Mouse (Mus musculus) limb, embryonic 15.5 days (tissue): ENCODE results near the gene Pole4. TPM values are rescaled to one million over a fixed set of nuclear protein-coding genes. Genes with fewer than 3 reads are reported as not detected.

Experiments used
- ATAC-seq: fragments of 200-750 bp; cut with Nextera tagmentation; 2 replicates; pipeline ENCODE4 v1.8.0; 2017; ENCODE audit warnings: low read depth, moderate TSS enrichment; ENCODE audit not compliant: insufficient number of reproducible peaks, low FRiP score, low TSS enrichment
- H3K27ac ChIP-seq: fragments of 300-500 bp; sonication (generic); 2 replicates; pipeline ENCODE4 v1.5.1; 2015; ENCODE audit warnings: moderate library complexity, mild to moderate bottlenecking, inconsistent platforms
- H3K27me3 ChIP-seq: fragments of 300-500 bp; sonication (generic); 2 replicates; pipeline ENCODE4 v1.6.1; 2015; ENCODE audit warnings: inconsistent platforms
- H3K36me3 ChIP-seq: fragments of 300-500 bp; sonication (generic); 2 replicates; pipeline ENCODE4 v1.6.1; 2015; ENCODE audit warnings: inconsistent platforms
- H3K4me1 ChIP-seq: fragments of 300-500 bp; sonication (generic); 2 replicates; pipeline ENCODE4 v1.6.1; 2015; ENCODE audit warnings: inconsistent platforms
- H3K4me2 ChIP-seq: fragments of 300-500 bp; sonication (generic); 2 replicates; pipeline ENCODE4 v1.6.1; 2015; ENCODE audit warnings: mild to moderate bottlenecking, inconsistent platforms
- H3K4me3 ChIP-seq: fragments of 300-500 bp; sonication (generic); 2 replicates; pipeline ENCODE4 v1.5.1; 2015; ENCODE audit warnings: mild to moderate bottlenecking, inconsistent platforms
- H3K9ac ChIP-seq: fragments of 300-500 bp; sonication (generic); 2 replicates; pipeline ENCODE4 v1.6.1; 2015; ENCODE audit warnings: inconsistent platforms
- H3K9me3 ChIP-seq: fragments of 300-500 bp; sonication (generic); 2 replicates; pipeline ENCODE4 v1.6.1; 2016; ENCODE audit warnings: inconsistent platforms
- WGBS: fragments of 180-500 bp; shearing (Covaris S2); methylation state at CpG from one replicate; pipeline ENCODE4 v1.1.7; 2015; 5-methylcytosine and 5-hydroxymethylcytosine counted together
- polyA plus RNA-seq: library from polyadenylated mRNA; unstranded; fragments of >200 nt; fragmentation: Nextera tagmentation; extraction: Ambion mirVana; gene quantifications from 2 replicates; pipeline ENCODE4 v1.2.1, GENCODE M21; 2015

The Pole4 gene
- polyA plus RNA-seq, 1 experiment from 2014 or later: 89.2 TPM

DNA sequence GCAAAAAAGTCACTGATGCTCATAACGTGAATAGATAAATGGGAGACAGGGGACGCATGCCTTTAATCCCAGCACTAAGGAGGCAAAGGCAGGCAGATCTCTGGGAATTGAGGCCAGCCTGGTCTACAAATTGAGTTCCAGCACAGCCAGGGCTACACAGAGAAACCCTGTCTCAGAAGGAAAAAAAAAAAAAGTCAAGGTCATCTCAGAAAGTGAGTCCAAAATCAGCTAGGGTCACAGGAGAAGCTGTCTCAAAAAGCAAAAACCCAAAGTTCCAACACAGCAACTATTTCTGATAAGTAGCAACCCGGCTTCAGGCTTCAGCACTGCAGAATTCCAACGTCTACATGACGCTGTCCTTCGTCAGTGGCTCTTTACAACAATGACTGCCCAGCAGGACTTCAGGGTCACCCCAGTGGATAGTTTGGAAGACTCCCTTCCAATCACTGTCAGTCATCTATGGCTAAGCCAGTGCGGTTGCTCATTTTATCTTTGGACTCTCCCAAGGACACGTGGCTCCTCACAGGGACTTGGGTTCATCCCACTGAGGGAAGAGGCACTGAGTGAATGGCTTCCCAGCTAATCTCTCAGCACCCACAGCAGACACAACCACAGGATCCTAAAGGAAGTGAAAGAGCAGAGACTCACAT, 35.8 kb upstream of the Pole4 start:
- Histone ChIP-seq H3K27ac (no peak overlapping the region; the same call in 1 of the 2 replicates), H3K4me3 (no peak overlapping the region), H3K36me3 (peaks cover 54% of the 10 kb centered on the region), H3K9ac (no peak overlapping the region), H3K4me2 (no peak overlapping the region), H3K4me1 (peaks cover 4% of the 10 kb centered on the region; the same call in 1 of the 2 replicates), H3K9me3 (no peaks in the 10 kb centered on the region), H3K27me3 (no peaks in the 10 kb centered on the region)
- no peak for ATAC-seq
- WGBS: 81% methylated on average over 8 of the region's 8 CpGs

- no peak overlapping the region for H3K4me3 ChIP-seq
- no peak overlapping the region for H3K27ac ChIP-seq
- ATAC-seq: no peak
- H3K9ac ChIP-seq: no peak overlapping the region
- 25% methylated on average over 6 of the region's 6 CpGs for WGBS
- H3K9me3 ChIP-seq: no peaks in the 10 kb centered on the region
- no peaks in the 10 kb centered on the region for H3K27me3 ChIP-seq
- peaks cover 4% of the 10 kb centered on the region; the same call in 1 of the 2 replicates for H3K4me1 ChIP-seq
- H3K4me2 ChIP-seq: no peak overlapping the region; the same call in 1 of the 2 replicates
- peaks cover 57% of the 10 kb centered on the region for H3K36me3 ChIP-seq
These were observed 35.1 kb upstream of the Pole4 start for GRCm38 (mm10) chr6:82740269-82740668.

GRCm38 (mm10) chr6:82737634-82738540, 32.7 kb upstream of the Pole4 start:
- Histone ChIP-seq H3K36me3 (peaks cover 53% of the 10 kb centered on the region), H3K4me3 (no peak overlapping the region), H3K27me3 (no peaks in the 10 kb centered on the region), H3K4me1 (peaks cover 4% of the 10 kb centered on the region; the same call in 1 of the 2 replicates), H3K4me2 (no peak overlapping the region), H3K9ac (no peak overlapping the region), H3K9me3 (no peaks in the 10 kb centered on the region), H3K27ac (no peak overlapping the region)
- no peak for ATAC-seq
- 92% methylated on average over 27 of the region's 27 CpGs for WGBS

DNA sequence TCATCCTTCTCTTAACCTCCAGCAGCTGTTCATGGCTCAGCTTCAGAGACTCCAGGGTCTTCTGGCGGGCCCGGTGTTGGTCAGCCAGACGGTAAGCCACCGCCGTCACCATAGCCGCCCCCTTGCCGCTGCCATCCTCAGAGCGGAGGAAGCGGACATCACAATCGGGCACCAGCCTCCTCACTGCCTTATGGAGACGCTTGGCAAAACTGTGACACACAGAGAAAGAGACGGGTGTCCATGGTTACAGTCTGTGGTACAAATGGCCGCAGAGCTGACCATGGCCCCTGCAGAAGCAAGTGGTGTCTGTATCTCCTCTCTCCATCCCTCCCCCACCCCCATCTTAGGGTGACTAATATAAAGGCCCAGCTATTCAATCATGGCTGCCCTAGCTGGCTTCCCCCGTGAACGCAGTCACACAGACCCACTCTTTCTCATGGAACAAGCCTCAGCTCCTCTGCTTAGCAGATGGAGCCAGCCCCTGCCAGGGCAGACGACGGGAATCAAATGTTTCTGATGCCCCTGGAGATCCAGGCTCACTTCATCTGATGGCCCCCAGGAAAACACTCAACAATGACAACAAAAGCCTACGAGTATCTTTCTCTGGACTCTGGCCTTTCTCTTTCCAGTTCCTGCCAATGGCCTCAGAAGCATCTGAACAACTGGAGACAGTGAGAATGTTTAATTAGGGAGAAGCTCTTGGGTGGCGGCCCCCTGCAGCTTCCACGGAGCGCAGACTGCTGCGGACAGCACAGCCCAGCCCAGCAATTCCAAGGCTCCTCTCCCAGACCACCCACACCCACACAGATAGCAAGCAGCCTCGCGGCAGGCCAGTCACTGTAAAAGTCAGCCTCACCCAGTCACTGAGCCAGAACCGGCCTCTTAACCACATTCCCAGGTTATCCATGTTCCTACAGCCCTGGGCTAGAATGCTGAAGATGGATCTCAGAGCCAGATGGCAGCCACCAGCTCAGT, 31.7 kb upstream of the Pole4 start:
- 89% methylated on average over 25 of the region's 25 CpGs for WGBS

DNA sequence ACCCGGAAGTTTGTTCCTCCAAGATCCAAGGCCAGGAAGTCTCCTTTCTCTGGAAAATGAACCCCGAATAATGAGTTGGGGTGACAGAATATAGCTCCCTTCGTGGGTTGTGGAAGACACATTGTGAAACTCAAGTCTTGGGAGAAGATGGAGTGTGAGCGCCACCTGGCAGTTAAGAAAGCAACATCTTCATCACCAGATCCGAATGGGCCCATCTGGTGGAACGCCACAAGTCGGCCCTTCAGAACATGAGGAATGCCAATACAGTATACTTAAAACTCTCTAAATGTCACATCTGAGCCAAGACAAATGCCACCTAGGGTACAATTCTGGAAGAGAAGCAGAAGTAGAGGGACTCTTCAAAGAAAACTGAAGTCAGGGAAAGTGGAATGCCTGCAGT, 30.2 kb upstream of the Pole4 start:
- Histone ChIP-seq H3K4me1 (peaks cover 1% of the 10 kb centered on the region; the same call in 1 of the 2 replicates), H3K4me2 (no peak overlapping the region), H3K27me3 (no peaks in the 10 kb centered on the region), H3K27ac (no peak overlapping the region), H3K4me3 (no peak overlapping the region), H3K9ac (no peak overlapping the region), H3K36me3 (peaks cover 65% of the 10 kb centered on the region), H3K9me3 (no peaks in the 10 kb centered on the region)
- 82% methylated on average over 7 of the region's 7 CpGs for WGBS
- no peak for ATAC-seq

More for the DNA sequence above, 31.7 kb upstream of the Pole4 start:
- H3K4me2 ChIP-seq: no peak overlapping the region
- peaks cover 54% of the 10 kb centered on the region for H3K36me3 ChIP-seq
- no peaks in the 10 kb centered on the region for H3K9me3 ChIP-seq
- H3K27me3 ChIP-seq: no peaks in the 10 kb centered on the region
- H3K4me3 ChIP-seq: no peak overlapping the region
- H3K27ac ChIP-seq: no peak overlapping the region
- peaks cover 4% of the 10 kb centered on the region; the same call in 1 of the 2 replicates for H3K4me1 ChIP-seq
- no peak for ATAC-seq
- H3K9ac ChIP-seq: no peak overlapping the region

DNA sequence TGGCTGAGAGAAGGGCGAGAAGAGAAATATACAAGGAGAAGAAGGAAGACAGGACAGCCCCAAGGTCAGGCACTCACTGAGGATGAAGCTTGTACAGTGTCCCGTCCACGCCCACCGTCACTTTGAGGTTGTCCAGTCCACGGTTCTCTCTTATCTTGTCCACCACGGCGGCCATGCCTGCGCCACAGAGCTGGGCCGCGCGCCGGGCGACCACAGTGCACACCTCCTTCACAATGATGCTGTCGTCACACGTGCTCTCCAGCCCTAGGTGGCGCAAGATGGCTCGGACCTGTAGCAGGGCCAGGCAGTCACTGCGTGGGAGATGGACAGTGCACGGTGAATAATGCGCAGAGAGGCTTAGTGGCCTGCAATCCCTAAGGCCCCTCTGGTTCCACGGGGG, 23.5 kb upstream of the Pole4 start:
- no peaks in the 10 kb centered on the region for H3K9me3 ChIP-seq
- no peak for ATAC-seq
- H3K27me3 ChIP-seq: no peaks in the 10 kb centered on the region
- 92% methylated on average over 21 of the region's 21 CpGs for WGBS
- peaks cover 65% of the 10 kb centered on the region for H3K36me3 ChIP-seq
- H3K4me2 ChIP-seq: no peak overlapping the region
- H3K9ac ChIP-seq: no peak overlapping the region
- peaks cover 4% of the 10 kb centered on the region; the same call in 1 of the 2 replicates for H3K4me1 ChIP-seq
- no peak overlapping the region for H3K27ac ChIP-seq
- H3K4me3 ChIP-seq: no peak overlapping the region

- peaks cover 12% of the 10 kb centered on the region for H3K4me1 ChIP-seq
- no peak overlapping the region for H3K27ac ChIP-seq
- H3K27me3 ChIP-seq: no peaks in the 10 kb centered on the region
- peaks cover 61% of the 10 kb centered on the region for H3K36me3 ChIP-seq
- ATAC-seq: no peak
- no peak overlapping the region for H3K4me2 ChIP-seq
- WGBS: 91% methylated on average over 13 of the region's 13 CpGs
- no peaks in the 10 kb centered on the region for H3K9me3 ChIP-seq
- H3K9ac ChIP-seq: no peak overlapping the region
- H3K4me3 ChIP-seq: no peak overlapping the region
These were observed 22.0 kb upstream of the Pole4 start for GRCm38 (mm10) chr6:82727206-82727605.

- peak overlapping the region; percentile 43; the same call in 1 of the 2 replicates for H3K27ac ChIP-seq
- 36% methylated on average over 5 of the region's 5 CpGs for WGBS
- no peak for ATAC-seq
- H3K4me3 ChIP-seq: no peak overlapping the region
- H3K36me3 ChIP-seq: peaks cover 34% of the 10 kb centered on the region
- no peaks in the 10 kb centered on the region for H3K27me3 ChIP-seq
- H3K4me1 ChIP-seq: peaks cover 12% of the 10 kb centered on the region
- H3K9me3 ChIP-seq: no peaks in the 10 kb centered on the region
- H3K9ac ChIP-seq: no peak overlapping the region
- no peak overlapping the region for H3K4me2 ChIP-seq
These were observed 18.2 kb upstream of the Pole4 start for GRCm38 (mm10) chr6:82723321-82723720.

DNA sequence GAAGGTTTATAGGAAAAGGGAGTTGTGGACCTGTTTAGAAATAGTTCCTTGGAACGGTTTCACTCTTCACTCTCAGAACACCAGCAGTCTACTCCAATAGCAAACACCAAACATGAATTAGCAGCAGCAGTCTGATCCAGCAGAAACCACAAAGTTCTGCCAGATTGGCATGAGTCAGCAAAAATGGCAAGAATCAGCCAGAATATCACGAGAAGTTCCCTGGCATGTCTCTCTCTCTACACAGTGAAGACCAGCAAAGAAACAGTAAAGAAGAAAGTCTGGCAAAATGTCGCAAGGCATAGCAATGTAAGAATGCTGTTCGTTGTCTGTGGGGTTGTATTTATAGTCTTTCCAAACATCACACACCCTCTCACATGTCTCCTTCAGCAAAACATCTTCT, 11.0 kb upstream of the Pole4 start:
- H3K27ac ChIP-seq: no peak overlapping the region
- no peaks in the 10 kb centered on the region for H3K9me3 ChIP-seq
- H3K27me3 ChIP-seq: no peaks in the 10 kb centered on the region
- H3K4me3 ChIP-seq: no peak overlapping the region
- ATAC-seq: no peak
- H3K4me2 ChIP-seq: no peak overlapping the region
- 0 out of 2 replicates have a peak, but pooled peaks cover 4% of the 10 kb centered on the region for H3K4me1 ChIP-seq
- no peak overlapping the region for H3K9ac ChIP-seq
- WGBS: 72% methylated on average over 4 of the region's 4 CpGs
- no peaks in the 10 kb centered on the region for H3K36me3 ChIP-seq

DNA sequence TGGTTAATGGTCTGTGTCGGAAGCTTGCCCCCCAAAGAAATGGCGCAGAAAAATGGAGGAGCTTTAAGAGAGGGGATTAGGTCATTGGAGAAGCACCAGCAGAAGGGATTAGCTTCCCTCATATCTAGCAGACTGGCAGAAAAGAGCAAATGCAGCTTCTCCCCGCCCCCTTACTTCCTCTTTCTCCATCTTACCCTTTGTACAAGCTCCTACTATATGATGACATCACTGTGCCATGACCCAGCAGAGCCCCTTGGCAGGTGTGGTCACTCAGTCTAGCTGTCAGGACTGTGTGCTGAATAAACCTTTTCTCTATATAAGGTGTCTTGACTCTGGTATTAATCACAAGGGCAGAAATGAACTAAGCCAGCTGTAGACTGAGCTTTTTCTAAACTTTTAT, 10.5 kb upstream of the Pole4 start:
- Histone ChIP-seq H3K27ac (0 out of 2 replicates have a peak overlapping the region, but pooled peaks have one; percentile 11), H3K36me3 (no peaks in the 10 kb centered on the region), H3K4me3 (no peak overlapping the region), H3K9me3 (no peaks in the 10 kb centered on the region), H3K4me2 (no peak overlapping the region), H3K4me1 (0 out of 2 replicates have a peak, but pooled peaks cover 4% of the 10 kb centered on the region), H3K9ac (no peak overlapping the region), H3K27me3 (no peaks in the 10 kb centered on the region)
- 65% methylated on average over 3 of the region's 3 CpGs for WGBS
- ATAC-seq: no peak

DNA sequence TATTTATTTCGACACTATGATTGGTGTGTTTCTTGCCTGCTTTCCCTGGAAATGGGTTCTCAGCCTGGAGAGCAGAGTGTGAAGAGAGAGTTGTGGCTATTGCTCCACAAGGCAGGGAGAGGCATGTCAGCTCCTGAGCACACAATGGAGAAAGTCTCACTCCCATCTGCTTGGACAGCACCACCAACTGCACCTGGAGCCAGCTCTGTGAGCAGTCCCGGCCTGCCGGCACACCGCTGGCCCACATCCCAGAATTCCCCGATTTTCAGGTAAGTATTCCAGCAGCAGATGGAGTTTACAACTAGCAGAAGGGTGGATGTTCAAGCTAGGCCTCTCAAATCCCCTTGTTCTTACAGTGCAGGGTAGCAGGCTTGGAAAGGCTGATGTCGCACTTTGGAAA, 10.1 kb upstream of the Pole4 start:
- Histone ChIP-seq H3K27ac (0 out of 2 replicates have a peak overlapping the region, but pooled peaks have one; percentile 11), H3K4me3 (no peak overlapping the region), H3K9ac (no peak overlapping the region), H3K4me2 (no peak overlapping the region), H3K36me3 (no peaks in the 10 kb centered on the region), H3K9me3 (no peaks in the 10 kb centered on the region), H3K27me3 (no peaks in the 10 kb centered on the region), H3K4me1 (0 out of 2 replicates have a peak, but pooled peaks cover 4% of the 10 kb centered on the region)
- 62% methylated on average over 6 of the region's 6 CpGs for WGBS
- ATAC-seq: no peak
